Mouse (Mus musculus): ENCODE data around the gene Hyal1.

DNA sequence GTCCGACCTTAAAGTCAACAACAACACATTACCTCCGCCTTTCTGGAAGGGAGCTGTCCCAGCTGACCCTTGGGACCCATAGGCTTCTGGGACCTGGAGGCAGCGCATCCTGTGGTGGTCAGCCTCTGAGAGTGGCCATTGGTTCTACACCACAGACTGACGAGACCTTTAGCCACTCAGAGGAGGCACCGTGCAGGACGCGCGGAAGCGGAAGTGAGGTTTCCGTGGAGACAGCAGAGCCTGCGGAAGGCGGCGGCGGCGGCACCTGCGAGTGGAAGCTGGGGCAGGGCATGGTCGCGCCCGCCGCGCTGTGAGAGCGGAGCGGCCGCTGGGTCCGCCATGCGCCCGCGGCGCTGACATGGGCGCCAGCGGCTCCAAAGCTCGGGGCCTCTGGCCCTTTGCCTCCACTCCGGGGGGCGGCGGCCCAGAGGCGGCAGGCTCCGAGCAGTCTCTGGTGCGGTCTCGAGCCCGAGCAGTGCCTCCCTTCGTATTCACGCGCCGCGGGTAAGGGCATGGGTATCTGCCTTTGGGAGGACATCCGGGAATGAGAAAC is 13.6 kb upstream of the Hyal1 start, which contains the start of gene Tusc2:
- TF ChIP-seq CTCF (IDR thresholded peaks at IDR 0.05; ENCODE audit: low read depth, low read length) (no peak), TAL1 (conservative IDR thresholded peaks at IDR 0.05; ENCODE audit: low read depth, low read length) (no peak)

All from G1E (cell line).